Mouse (Mus musculus) heart, embryonic 11.5 days (tissue): ENCODE results near the gene Prss48. TPM values are rescaled to one million over a fixed set of nuclear protein-coding genes. Genes with fewer than 3 reads are reported as not detected.

Source experiments
- ATAC-seq: fragments of 200-750 bp; cut with Nextera tagmentation; replicated peaks from 2 replicates; pipeline ENCODE4 v1.8.0; 2017; ENCODE audit warnings: moderate library complexity; ENCODE audit not compliant: insufficient number of reproducible peaks, low FRiP score, low TSS enrichment
- H3K27ac ChIP-seq: fragments of 300-500 bp; sonication (generic); 2 replicates; pipeline ENCODE4 v1.5.1; 2014; ENCODE audit warnings: mild to moderate bottlenecking, low read depth, low read length
- H3K27me3 ChIP-seq: fragments of 300-500 bp; sonication (generic); 2 replicates; pipeline ENCODE4 v1.6.1; 2014; ENCODE audit warnings: mild to moderate bottlenecking, low read length, mixed read lengths; ENCODE audit not compliant: control insufficient read depth, insufficient read depth
- H3K36me3 ChIP-seq: fragments of 300-500 bp; sonication (generic); 2 replicates; pipeline ENCODE4 v1.6.1; 2014; ENCODE audit warnings: mild to moderate bottlenecking, low read length, moderate library complexity, mixed read lengths; ENCODE audit not compliant: control insufficient read depth, insufficient read depth
- H3K4me1 ChIP-seq: fragments of 300-500 bp; sonication (generic); 2 replicates; pipeline ENCODE4 v1.6.1; 2014; ENCODE audit warnings: low read length; ENCODE audit not compliant: control insufficient read depth, insufficient read depth
- H3K4me2 ChIP-seq: fragments of 300-500 bp; sonication (generic); 2 replicates; pipeline ENCODE4 v1.6.1; 2014; ENCODE audit warnings: mild to moderate bottlenecking, moderate library complexity
- H3K4me3 ChIP-seq: fragments of 300-500 bp; sonication (generic); 2 replicates; pipeline ENCODE4 v1.5.1; 2014; ENCODE audit warnings: low read depth, low read length
- H3K9ac ChIP-seq: fragments of 300-500 bp; sonication (generic); 2 replicates; pipeline ENCODE4 v1.6.1; 2014; ENCODE audit warnings: mild to moderate bottlenecking, low read depth, low read length, moderate library complexity
- H3K9me3 ChIP-seq: fragments of 300-500 bp; sonication (generic); replicated peaks from 2 replicates; pipeline ENCODE4 v1.6.1; 2016; ENCODE audit warnings: low read length; ENCODE audit not compliant: control insufficient read depth
- WGBS: fragments of 180-500 bp; shearing (Covaris S2); extraction: QIAGEN DNeasy Blood & Tissue Kit; methylation state at CpG from one replicate; pipeline ENCODE4 v1.1.7; 2014; ENCODE audit not compliant: insufficient replicate concordance; 5-methylcytosine and 5-hydroxymethylcytosine counted together
- polyA plus RNA-seq: library from polyadenylated mRNA; unstranded; fragments of >200 nt; fragmentation: Nextera tagmentation; extraction: Ambion mirVana; gene quantifications from 2 replicates; pipeline ENCODE4 v1.2.1, GENCODE M21; 2014

The Prss48 gene
- polyA plus RNA-seq, 1 experiment from 2014 or later, result not detected

GRCm38 (mm10) chr3:86028658-86029375, 26.5 kb upstream of the Prss48 start:
- Histone ChIP-seq H3K4me3 (no peak overlapping the region), H3K4me1 (peaks cover 5% of the 10 kb centered on the region; the same call in 1 of the 2 replicates), H3K27me3 (peaks cover 7% of the 10 kb centered on the region), H3K4me2 (no peak overlapping the region; the same call in 1 of the 2 replicates), H3K36me3 (no peaks in the 10 kb centered on the region), H3K9ac (no peak overlapping the region), H3K27ac (no peak overlapping the region), H3K9me3 (no peaks in the 10 kb centered on the region)
- WGBS, result 54% methylated on average over 15 of the region's 15 CpGs
- no peak for ATAC-seq

- 0 out of 2 replicates have a peak, but pooled peaks cover 3% of the 10 kb centered on the region for H3K4me1 ChIP-seq
- no peak for ATAC-seq
- no peak overlapping the region for H3K27ac ChIP-seq
- no peaks in the 10 kb centered on the region for H3K36me3 ChIP-seq
- H3K9me3 ChIP-seq, result no peaks in the 10 kb centered on the region
- no peak overlapping the region for H3K9ac ChIP-seq
- no peak overlapping the region for H3K4me2 ChIP-seq
- H3K27me3 ChIP-seq, result peaks cover 7% of the 10 kb centered on the region
- 91% methylated on average over 20 of the region's 20 CpGs for WGBS
- H3K4me3 ChIP-seq, result no peak overlapping the region
Measured at GRCm38 (mm10) chr3:86025341-86026137, 23.2 kb upstream of the Prss48 start.

DNA sequence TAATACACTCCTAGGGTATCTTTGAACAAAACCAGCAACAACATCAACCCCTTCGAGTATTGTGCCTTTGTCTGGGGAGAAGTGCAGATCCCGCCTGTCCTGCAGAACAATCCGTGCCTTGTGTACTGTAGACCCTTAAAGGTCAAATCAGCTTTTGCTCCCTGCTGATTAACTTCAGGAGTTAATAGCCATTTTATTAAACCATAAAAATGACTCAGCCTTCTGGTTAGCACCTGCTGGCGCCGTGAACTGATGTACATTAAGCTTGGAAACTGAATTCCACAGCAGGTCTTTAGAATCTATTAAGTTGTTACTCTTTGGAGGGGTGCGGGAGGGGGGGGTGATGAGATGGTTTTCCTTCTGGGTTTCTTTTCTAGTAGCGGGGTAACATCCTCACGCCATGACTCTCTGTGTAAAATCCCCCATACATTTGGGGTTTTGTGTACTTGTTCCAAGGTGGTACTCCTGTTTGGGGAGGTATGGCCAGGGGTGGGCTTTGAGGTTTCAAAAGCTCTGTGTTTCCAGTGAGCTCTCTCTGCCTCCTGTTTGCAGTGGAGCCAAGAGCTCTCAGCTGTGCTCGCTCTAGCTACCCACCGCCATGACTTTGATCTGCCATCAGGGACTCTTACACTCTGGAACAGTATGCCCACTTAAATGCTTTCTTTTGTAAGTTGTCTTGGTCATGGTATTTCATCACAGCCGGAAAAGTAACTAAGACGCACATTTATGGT, 21.9 kb upstream of the Prss48 start:
- no peak overlapping the region for H3K27ac ChIP-seq
- H3K9ac ChIP-seq, result no peak overlapping the region
- H3K9me3 ChIP-seq, result no peaks in the 10 kb centered on the region
- no peak overlapping the region for H3K4me3 ChIP-seq
- H3K36me3 ChIP-seq, result no peaks in the 10 kb centered on the region
- H3K4me1 ChIP-seq, result 0 out of 2 replicates have a peak, but pooled peaks cover 3% of the 10 kb centered on the region
- H3K27me3 ChIP-seq, result peaks cover 10% of the 10 kb centered on the region
- 90% methylated on average over 12 of the region's 12 CpGs for WGBS
- ATAC-seq, result no peak
- H3K4me2 ChIP-seq, result no peak overlapping the region

GRCm38 (mm10) chr3:86021651-86022050, 19.4 kb upstream of the Prss48 start:
- no peaks in the 10 kb centered on the region for H3K4me1 ChIP-seq
- WGBS, result 81% methylated on average over 4 of the region's 4 CpGs

DNA sequence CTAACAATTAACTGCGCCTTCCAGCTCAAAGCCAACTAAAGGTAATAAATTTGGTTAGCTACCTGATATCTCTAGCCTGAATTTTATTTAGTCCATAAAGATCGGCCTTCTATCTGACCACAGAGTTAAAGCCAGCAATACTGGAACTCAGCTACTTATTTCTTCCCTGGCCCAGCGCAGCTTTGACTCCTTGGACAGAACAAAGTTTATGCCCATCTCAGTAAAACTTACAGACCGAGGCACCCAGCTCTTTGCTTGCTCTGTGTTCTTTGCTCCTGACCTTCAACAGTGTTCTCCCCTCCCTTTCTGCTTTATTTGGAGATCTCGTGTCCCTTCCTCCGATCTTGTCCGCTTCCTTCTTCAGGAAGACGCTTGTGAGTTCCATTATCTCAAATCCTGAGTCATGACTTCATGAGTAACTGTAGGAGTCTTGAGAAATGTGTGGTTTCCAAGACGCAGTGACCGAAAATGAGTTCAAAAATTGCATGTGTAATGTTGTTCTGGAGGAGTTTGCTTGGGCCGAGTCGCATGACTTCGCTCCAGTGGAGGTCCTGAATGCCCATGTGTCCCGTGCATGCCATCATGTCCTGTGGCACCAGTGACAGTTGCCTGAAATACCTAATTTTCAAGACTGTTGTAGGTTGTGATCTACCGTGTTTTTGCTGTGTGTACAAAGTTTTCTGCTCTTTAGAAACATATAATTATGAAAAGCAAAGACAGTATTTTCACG, 18.8 kb upstream of the Prss48 start:
- Histone ChIP-seq H3K27ac (no peak overlapping the region), H3K4me1 (no peaks in the 10 kb centered on the region), H3K36me3 (no peaks in the 10 kb centered on the region), H3K9me3 (no peaks in the 10 kb centered on the region), H3K9ac (no peak overlapping the region), H3K27me3 (peaks cover 12% of the 10 kb centered on the region), H3K4me3 (no peak overlapping the region), H3K4me2 (no peak overlapping the region)
- whole genome bisulfite sequencing, result 77% methylated on average over 16 of the region's 16 CpGs
- no peak for ATAC-seq

More at GRCm38 (mm10) chr3:86021651-86022050, 19.4 kb upstream of the Prss48 start:
- no peaks in the 10 kb centered on the region for H3K36me3 ChIP-seq
- peaks cover 13% of the 10 kb centered on the region for H3K27me3 ChIP-seq
- no peaks in the 10 kb centered on the region for H3K9me3 ChIP-seq
- no peak for ATAC-seq
- no peak overlapping the region for H3K27ac ChIP-seq
- H3K4me3 ChIP-seq, result no peak overlapping the region
- H3K4me2 ChIP-seq, result no peak overlapping the region
- H3K9ac ChIP-seq, result no peak overlapping the region

GRCm38 (mm10) chr3:86017484-86017883, 15.2 kb upstream of the Prss48 start:
- no peak overlapping the region for H3K4me3 ChIP-seq
- peaks cover 31% of the 10 kb centered on the region for H3K27me3 ChIP-seq

DNA sequence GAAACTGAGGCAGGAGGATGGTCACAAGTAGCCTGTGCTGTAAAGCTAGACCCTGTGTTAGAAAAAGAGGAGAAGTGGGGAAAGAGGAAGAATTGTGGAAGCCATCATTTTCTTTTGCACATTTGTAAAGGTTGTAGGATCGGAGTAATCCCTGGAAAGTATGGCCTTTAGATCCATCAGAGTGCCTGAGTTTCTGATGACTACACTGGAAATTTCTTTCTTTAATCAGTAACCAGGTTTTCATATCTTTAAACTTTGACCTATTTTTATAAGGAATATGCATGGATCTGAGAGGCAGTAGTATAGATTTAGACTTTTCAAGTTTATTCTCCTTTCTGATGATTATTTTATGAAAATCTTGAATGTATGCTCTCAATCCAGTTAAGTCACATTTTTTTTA, 14.7 kb upstream of the Prss48 start:
- ATAC-seq, result no peak
- H3K27me3 ChIP-seq, result peaks cover 31% of the 10 kb centered on the region
- H3K27ac ChIP-seq, result no peak overlapping the region
- H3K4me2 ChIP-seq, result no peak overlapping the region
- no peaks in the 10 kb centered on the region for H3K4me1 ChIP-seq
- 81% methylated on average over 1 of the region's 1 CpGs for WGBS
- no peak overlapping the region for H3K4me3 ChIP-seq
- H3K9me3 ChIP-seq, result no peaks in the 10 kb centered on the region
- no peaks in the 10 kb centered on the region for H3K36me3 ChIP-seq
- H3K9ac ChIP-seq, result no peak overlapping the region

More at GRCm38 (mm10) chr3:86017484-86017883, 15.2 kb upstream of the Prss48 start:
- no peak; the same call in 1 of the 2 replicates for ATAC-seq
- 37% methylated on average over 8 of the region's 8 CpGs for WGBS
- Histone ChIP-seq H3K27ac (no peak overlapping the region), H3K9me3 (no peaks in the 10 kb centered on the region), H3K4me1 (no peaks in the 10 kb centered on the region), H3K36me3 (no peaks in the 10 kb centered on the region), H3K9ac (no peak overlapping the region), H3K4me2 (no peak overlapping the region)

- H3K9me3 ChIP-seq, result no peaks in the 10 kb centered on the region
- no peak overlapping the region for H3K4me3 ChIP-seq
- no peak overlapping the region for H3K27ac ChIP-seq
- no peak overlapping the region for H3K4me2 ChIP-seq
- no peaks in the 10 kb centered on the region for H3K36me3 ChIP-seq
- peaks cover 6% of the 10 kb centered on the region; the same call in 1 of the 2 replicates for H3K4me1 ChIP-seq
- peaks cover 30% of the 10 kb centered on the region for H3K27me3 ChIP-seq
- no peak for ATAC-seq
- WGBS, result 71% methylated on average over 10 of the region's 10 CpGs
- H3K9ac ChIP-seq, result no peak overlapping the region
Measured at GRCm38 (mm10) chr3:86013837-86014236, 11.5 kb upstream of the Prss48 start.
